Mouse (Mus musculus): ENCODE data around the gene Dscam. TPM values are rescaled to one million over a fixed set of nuclear protein-coding genes. Genes with fewer than 3 reads are reported as not detected.

The Dscam gene
- 0.11 TPM for polyA plus RNA-seq (2014; fragmentation: Illumina TruSeq; extraction: RNeasy Lipid Tissue Mini Kit (QIAGEN cat#74804); ENCODE audit: low read depth, low replicate concordance)

DNA sequence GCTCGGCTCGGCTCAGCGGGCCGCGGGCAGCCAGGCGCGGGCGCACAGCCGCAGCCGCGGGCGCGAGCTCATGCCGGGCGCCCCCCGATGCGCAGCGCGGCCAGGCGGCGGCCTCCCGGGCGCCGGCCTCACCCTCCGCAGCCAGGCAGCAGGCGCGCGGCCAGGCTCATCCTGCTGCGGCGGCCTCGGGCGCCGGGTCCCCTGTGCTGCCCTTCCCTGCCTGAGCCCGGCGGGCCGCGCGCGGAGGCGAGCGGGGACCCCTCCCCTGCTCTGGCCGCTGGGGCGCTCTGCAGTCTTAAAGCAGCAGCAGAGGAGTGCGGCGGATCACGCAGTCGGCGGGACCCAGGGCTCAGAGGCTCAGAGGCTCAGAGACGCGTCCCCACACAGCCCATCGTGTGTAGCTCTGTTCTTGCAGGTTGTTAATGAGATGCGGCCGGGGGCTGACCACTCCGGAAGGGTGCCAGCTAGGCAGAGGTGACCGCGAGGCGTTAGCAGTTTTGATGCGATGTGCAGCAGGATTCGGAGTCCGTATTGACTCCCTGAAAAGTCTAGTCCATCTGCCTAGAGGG lies at the start of gene Dscam:
TSS of gene Dscam (minus strand) at position 240 of the 569 bp plus-strand sequence.

Other genes with a start within 250 kb of the Dscam start
- gene Bace2, start 186.0 kb upstream of the Dscam start, polyA plus RNA-seq (2014; fragmentation: Illumina TruSeq; extraction: RNeasy Lipid Tissue Mini Kit (QIAGEN cat#74804); ENCODE audit: low read depth, low replicate concordance), result 8.7 TPM